Mouse (Mus musculus) cortical plate, adult 2 months (tissue): ENCODE data around the gene Slx4. TPM values are rescaled to one million over a fixed set of nuclear protein-coding genes. Genes with fewer than 3 reads are reported as not detected.
"Not testable (repeated sequence)": the region's sequence is repeated elsewhere in the genome, so short reads cannot be mapped to it uniquely, and the experiment has no call there.

Source experiments
- H3K27ac ChIP-seq: fragments of 200-500 bp; 2 replicates; pipeline ENCODE4 v1.5.1; 2012; ENCODE audit warnings: low read length, control low read depth, inconsistent platforms; ENCODE audit not compliant: insufficient read depth
- H3K4me1 ChIP-seq: fragments of 200-500 bp; 2 replicates; pipeline ENCODE4 v1.6.1; 2011; ENCODE audit warnings: low read length; ENCODE audit not compliant: control insufficient read depth, insufficient read depth
- H3K4me3 ChIP-seq: fragments of 200-500 bp; 2 replicates; pipeline ENCODE4 v1.5.1; 2011; ENCODE audit warnings: mild to moderate bottlenecking, low read length, control low read depth; ENCODE audit not compliant: insufficient read depth
- CTCF ChIP-seq: fragments of 200-500 bp; IDR thresholded peaks from 2 replicates; pipeline ENCODE4 v1.5.1; 2011; ENCODE audit warnings: mild to moderate bottlenecking, control low read depth, low read length; ENCODE audit not compliant: insufficient read depth; ENCODE audit errors: extremely low read depth
- POLR2A ChIP-seq: fragments of 200-500 bp; IDR thresholded peaks from 2 replicates; pipeline ENCODE4 v1.6.1; 2011; ENCODE audit warnings: mild to moderate bottlenecking, low read length, control low read depth; ENCODE audit not compliant: insufficient read depth; ENCODE audit errors: extremely low read depth
- polyA plus RNA-seq: library from polyadenylated mRNA; depleted of rRNA; stranded (reverse); fragments of >200 nt; gene quantifications from 2 replicates; pipeline ENCODE4 v1.2.3, GENCODE M21; 2012

The Slx4 gene
- polyA plus RNA-seq, 1 experiment: 37.2 TPM

DNA sequence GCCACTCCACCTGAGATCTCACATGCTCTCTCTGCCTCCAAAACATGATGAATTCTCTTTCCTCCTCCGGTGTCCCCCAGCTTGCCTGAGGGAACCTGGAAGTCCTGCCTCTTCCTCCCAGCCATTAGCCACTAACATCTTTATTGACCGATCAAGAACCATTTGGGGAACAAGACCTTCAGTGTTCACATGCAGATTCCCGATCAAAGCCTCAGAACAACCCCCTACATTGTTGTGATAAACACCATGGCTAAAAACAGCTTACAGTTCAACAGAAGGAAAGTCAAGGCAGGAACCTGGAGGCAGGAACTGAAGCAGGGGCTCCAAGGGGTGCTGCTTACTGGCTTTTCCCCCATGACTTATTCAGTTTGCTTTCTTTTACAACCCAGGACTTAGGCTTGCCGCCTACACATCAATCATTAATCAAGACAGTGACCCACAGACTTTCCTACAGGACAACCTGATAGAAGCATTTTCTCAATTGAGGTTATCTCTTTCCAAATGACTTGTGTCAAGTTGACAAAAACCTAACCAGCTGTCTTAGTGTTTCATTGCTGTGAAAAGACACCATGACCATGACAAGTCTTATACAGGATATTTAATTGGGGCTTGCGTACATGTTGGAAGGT is 10.6 kb upstream of the Slx4 start:
- TF ChIP-seq CTCF (no peak), POLR2A (no peak)
- H3K4me1 ChIP-seq: no peaks in the 10 kb centered on the region
- H3K27ac ChIP-seq: no peak overlapping the region
- H3K4me3 ChIP-seq: no peak overlapping the region

DNA sequence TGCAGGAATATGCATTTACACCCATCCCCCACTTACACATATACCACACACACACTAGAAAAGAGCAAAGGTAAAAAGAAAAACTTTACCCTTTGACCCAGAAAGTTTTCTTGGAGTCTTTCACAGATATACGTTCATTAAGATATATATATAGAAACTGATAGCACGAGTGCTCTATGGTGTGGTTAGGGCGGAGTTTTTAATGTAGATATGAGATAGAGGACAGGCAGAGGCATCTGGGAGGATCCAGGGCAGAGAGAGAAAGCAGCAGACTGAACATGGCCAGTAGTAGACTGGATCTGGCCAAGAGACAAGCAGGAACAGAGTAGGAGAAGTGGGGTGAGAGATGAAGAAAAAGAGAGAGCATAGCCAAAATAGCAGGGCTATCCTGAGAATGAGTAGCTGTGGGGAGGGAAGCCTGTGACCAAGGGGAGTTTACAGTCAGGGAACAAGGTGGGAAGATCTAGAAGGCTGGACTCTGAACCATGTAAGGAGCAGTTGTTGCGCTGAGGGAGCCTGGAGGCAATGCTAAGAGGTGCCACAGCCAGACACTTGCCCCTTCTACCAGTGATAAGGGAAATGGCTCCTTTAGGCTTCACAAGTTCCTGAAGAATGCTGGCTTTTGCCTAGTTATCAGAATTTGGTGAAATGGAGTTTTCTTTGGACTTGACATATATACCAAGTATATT is 9.5 kb upstream of the Slx4 start:
- no peak for TF ChIP-seq CTCF
- no peak for TF ChIP-seq POLR2A
- Histone ChIP-seq H3K27ac (no peak overlapping the region), H3K4me3 (no peak overlapping the region), H3K4me1 (no peaks in the 10 kb centered on the region)

DNA sequence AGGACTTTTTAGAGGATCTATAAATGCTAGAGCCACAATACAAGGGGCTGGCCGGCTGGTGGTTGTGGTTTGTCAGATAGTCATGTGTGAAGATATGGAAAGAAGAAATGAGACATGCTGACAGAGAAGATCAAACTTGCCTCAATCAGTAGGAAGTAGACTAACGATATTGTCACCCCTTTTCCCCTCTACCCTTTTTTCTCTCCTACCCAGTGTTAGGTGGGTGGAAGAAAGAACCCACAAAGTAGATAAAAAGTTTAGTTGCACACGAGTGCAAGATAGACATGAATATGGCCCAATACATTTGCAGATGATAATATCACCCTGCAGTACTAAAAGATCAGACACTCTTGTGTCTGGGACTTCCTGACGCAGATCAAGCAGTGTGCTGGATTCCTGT is 15.2 kb downstream of the Slx4 start:
- H3K27ac ChIP-seq: no peak overlapping the region
- H3K4me3 ChIP-seq: no peak overlapping the region
- TF ChIP-seq POLR2A (no peak), CTCF (no peak)
- H3K4me1 ChIP-seq: no peaks in the 10 kb centered on the region

DNA sequence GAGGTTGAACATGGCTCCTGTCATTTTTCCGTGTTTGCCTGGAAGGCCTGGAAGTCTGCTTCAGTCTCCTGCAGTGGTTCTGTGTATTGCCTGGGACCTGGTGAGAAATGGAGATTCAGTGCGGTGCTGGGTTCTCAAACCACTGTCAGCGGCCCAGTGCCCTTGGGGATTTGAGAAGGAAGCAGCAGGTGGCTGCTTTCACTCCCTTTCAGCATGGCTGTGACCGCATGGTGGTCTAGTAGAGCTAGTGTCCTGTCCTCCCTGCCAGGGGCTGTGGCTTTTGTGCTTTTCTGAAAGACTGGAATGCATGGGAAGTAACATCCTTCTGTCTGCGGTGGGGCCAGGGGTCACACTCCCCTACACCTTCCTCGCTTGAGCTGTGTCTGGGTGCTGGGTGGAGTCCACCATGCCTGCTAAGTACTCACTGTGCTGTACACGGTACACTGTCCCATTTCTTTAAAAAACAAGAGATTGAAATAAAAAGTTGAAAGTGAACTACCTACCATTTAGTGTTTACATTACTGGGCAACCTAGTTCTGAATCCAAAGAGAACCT is 20.3 kb downstream of the Slx4 start:
- no peak for TF ChIP-seq POLR2A
- TF ChIP-seq CTCF: no peak
- H3K4me3 ChIP-seq: no peak overlapping the region

DNA sequence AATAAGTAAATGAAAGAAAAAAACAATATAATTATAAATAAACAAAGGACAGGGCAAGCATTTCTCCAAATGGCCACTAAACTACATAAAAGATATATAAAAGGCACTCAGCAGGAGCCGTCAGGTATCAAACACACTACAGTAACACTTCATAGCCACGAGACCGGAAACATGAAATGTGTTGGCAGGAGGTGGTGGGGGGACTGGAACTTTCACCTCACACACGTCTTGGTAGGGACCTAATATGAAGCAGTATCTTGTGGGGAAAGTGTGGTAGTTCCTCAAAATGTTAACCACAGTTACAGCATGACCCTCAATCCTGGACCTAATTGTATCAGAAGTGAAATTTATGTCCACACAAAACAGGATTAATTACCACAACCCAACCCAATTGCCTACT is 21.4 kb downstream of the Slx4 start:
- TF ChIP-seq POLR2A (no peak), CTCF (no peak)
- H3K4me1 ChIP-seq: no peaks in the 10 kb centered on the region
- no peak overlapping the region for H3K27ac ChIP-seq

More for the DNA sequence above, 20.3 kb downstream of the Slx4 start:
- H3K27ac ChIP-seq: no peak overlapping the region
- H3K4me1 ChIP-seq: no peaks in the 10 kb centered on the region

DNA sequence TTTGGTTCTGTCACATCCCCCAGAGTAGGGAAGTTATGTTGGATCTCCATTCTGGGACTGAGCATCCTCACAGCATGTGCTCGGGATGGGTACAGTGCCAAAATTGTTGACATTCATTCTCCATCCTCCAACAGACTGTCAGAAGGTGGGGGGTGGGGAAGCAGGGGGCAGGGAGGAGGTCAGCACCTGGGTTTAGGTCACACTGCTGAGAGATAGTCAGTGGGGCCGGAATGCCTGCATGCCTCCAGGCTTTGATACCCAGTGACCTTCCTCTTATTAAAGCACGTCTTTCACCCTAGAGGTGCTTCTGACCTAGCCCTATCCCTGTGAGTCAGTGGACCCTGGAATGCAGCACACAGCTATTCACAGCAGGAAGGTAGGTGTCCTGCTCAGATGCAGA is 26.9 kb downstream of the Slx4 start:
- Histone ChIP-seq H3K27ac (no peak overlapping the region), H3K4me1 (no peaks in the 10 kb centered on the region), H3K4me3 (no peak overlapping the region)
- TF ChIP-seq POLR2A: no peak
- TF ChIP-seq CTCF: no peak

More for the DNA sequence above, 21.4 kb downstream of the Slx4 start:
- no peak overlapping the region for H3K4me3 ChIP-seq

DNA sequence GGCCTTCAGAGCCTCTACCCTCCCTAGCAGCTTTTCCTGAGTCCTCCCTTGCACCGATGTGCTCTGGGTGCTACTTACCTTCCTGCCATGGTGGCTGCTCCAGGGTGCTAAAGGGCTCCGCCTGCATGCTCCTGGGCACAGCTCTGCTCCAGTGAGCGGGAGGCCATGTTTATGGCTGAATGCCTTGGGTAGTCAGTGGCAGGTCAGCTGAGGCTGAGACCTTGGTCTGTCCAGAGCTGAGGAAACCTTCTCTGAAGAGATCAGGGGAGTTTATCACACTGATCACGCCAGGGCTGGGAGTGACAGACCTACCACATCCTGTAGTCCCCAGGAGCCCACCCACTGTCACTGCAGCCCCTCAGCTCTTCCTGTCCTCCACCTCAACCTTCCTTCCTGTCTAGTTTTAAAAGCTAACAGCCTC is 27.3 kb downstream of the Slx4 start, which contains the start of gene Nlrc3:
Nlrc3 (minus strand) TSS at position 382 of the 421 bp plus-strand sequence.
- Histone ChIP-seq H3K4me3 (no peak within 1 kb of the TSS), H3K27ac (no peak within 1 kb of the TSS), H3K4me1 (no peaks in the 10 kb centered on the region)
- no peak for TF ChIP-seq POLR2A
- TF ChIP-seq CTCF: no peak

DNA sequence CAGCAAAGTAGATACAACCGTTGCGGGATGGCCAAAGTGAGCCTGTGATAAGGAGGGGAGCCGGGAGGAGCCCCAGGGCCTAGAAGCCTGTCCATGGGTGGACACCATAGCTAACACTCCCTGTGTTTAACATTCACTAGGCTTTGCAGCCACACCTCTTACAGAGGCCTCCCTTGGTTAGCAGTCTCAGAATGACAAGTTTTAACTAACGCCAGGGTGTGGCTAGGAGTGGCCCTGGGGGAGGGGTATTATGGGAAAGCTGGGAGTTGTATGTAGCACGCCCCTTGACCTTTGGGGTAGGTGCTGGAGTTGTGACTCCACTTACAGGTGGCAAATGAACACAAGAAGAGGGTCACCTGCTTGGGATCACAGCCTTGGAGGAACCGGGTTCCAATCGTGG is 27.9 kb downstream of the Slx4 start:
- no peaks in the 10 kb centered on the region for H3K4me1 ChIP-seq
- H3K27ac ChIP-seq: no peak overlapping the region
- H3K4me3 ChIP-seq: no peak overlapping the region
- TF ChIP-seq POLR2A (no peak), CTCF (no peak)

DNA sequence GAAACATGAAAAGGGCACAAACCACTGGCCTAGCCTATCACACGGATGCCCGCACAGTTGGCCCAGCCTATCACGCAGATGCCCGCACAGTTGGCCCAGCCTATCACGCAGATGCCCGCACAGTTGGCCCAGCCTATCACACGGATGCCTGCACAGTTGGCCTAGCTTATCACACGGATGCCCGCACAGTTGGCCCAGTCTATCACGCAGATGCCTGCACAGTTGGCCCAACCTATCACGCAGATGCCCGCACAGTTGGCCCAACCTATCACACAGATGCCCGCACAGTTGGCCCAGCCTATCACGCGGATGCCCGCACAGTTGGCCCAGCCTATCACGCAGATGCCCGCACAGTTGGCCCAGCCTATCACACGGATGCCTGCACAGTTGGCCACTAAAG is 29.1 kb downstream of the Slx4 start:
- not testable (repeated sequence) for H3K4me1 ChIP-seq, H3K27ac ChIP-seq, H3K4me3 ChIP-seq

DNA sequence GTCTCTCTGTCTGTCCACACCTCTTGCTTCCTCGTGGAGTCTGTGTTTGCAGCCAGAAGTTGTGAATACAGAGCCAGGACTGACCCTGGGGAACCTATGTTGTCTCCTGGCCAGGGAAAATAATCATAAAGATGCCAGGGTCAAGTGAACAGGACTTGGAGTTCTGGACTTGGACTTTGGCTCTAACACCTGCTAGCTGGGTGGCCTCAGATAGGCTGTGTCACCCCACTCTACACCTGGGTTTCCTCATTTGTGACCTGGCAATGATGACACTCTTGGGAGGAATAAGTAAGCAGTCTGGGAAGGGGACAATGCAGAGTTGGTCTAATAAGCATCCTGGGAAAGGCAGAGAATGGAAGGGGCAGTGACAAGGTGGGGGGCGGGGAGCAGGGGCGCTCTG is 38.0 kb downstream of the Slx4 start:
- Histone ChIP-seq H3K27ac (no peak overlapping the region), H3K4me1 (no peaks in the 10 kb centered on the region), H3K4me3 (no peak overlapping the region)
- TF ChIP-seq POLR2A (no peak), CTCF (no peak)

DNA sequence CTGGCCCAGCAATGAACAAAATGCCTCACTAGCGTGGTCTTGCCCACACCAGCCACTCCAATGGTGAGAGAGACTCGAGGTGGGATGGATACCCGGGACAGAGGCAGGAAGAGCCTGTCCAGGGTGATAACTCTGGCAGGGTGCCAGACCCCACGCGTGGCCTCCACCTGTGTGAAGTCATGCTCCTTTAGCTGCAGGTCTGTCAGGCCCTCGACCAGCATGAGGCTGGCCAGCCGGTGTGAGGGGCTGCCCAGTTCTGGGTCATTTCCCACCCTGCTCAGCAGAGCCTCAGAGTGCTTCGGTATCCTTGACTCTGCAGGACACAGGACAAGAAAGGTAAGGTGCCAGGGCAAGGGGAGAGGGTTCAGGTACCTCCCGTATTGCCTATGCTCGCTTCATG is 38.6 kb downstream of the Slx4 start:
- H3K27ac ChIP-seq: no peak overlapping the region
- no peaks in the 10 kb centered on the region for H3K4me1 ChIP-seq
- TF ChIP-seq POLR2A: no peak
- no peak for TF ChIP-seq CTCF
- no peak overlapping the region for H3K4me3 ChIP-seq
